Mouse (Mus musculus): Measurements from ENCODE around the gene Scarb2. TPM values are rescaled to one million over a fixed set of nuclear protein-coding genes. Genes with fewer than 3 reads are reported as not detected.
A peak's percentile ranks its signal among the peaks of the same experiment; 100 is the strongest.

Scarb2 gene
- polyA plus RNA-seq, 1 experiment from 2014 or later: 9.1 TPM

GRCm38 (mm10) chr5:92490304-92490703, 16.3 kb downstream of the Scarb2 start:
- no peaks in the 10 kb centered on the region for H3K27me3 ChIP-seq
- H3K4me1 ChIP-seq: peaks cover 28% of the 10 kb centered on the region
- no peaks in the 10 kb centered on the region for H3K9me3 ChIP-seq (replicated peaks)
- H3K4me2 ChIP-seq: no peak overlapping the region
- H3K9ac ChIP-seq: no peak overlapping the region
- 80% methylated on average over 3 of the region's 3 CpGs for WGBS
- no peak overlapping the region for H3K4me3 ChIP-seq (replicated peaks)
- ATAC-seq (replicated peaks; ENCODE audit: low FRiP score): no peak
- no peak overlapping the region for H3K27ac ChIP-seq
- H3K36me3 ChIP-seq: no peaks in the 10 kb centered on the region

- ATAC-seq (replicated peaks; ENCODE audit: low FRiP score): no peak
- 56% methylated on average over 4 of the region's 4 CpGs for WGBS
- Histone ChIP-seq H3K4me1 (peaks cover 27% of the 10 kb centered on the region), H3K4me2 (no peak overlapping the region), H3K27me3 (no peaks in the 10 kb centered on the region), H3K9ac (no peak overlapping the region), H3K4me3 (replicated peaks) (no peak overlapping the region), H3K9me3 (replicated peaks) (no peaks in the 10 kb centered on the region), H3K27ac (no peak overlapping the region), H3K36me3 (peaks cover 8% of the 10 kb centered on the region)
These were observed 17.1 kb downstream of the Scarb2 start for GRCm38 (mm10) chr5:92489503-92489902.

GRCm38 (mm10) chr5:92488961-92489360, 17.7 kb downstream of the Scarb2 start:
- WGBS: 38% methylated on average over 7 of the region's 7 CpGs
- Histone ChIP-seq H3K36me3 (peaks cover 13% of the 10 kb centered on the region), H3K27ac (peak overlapping the region; percentile 34), H3K9ac (no peak overlapping the region), H3K4me1 (peaks cover 22% of the 10 kb centered on the region), H3K9me3 (replicated peaks) (no peaks in the 10 kb centered on the region), H3K4me3 (replicated peaks) (no peak overlapping the region), H3K4me2 (no peak overlapping the region), H3K27me3 (no peaks in the 10 kb centered on the region)
- ATAC-seq (replicated peaks; ENCODE audit: low FRiP score): peak; percentile 59

- peak; percentile 59; the same call in 1 of the 2 replicates for ATAC-seq (replicated peaks; ENCODE audit: low FRiP score)
- H3K36me3 ChIP-seq: peaks cover 17% of the 10 kb centered on the region
- H3K4me3 ChIP-seq (replicated peaks): no peak overlapping the region
- H3K27me3 ChIP-seq: no peaks in the 10 kb centered on the region
- H3K9me3 ChIP-seq (replicated peaks): no peaks in the 10 kb centered on the region
- H3K4me1 ChIP-seq: peaks cover 17% of the 10 kb centered on the region
- WGBS: 38% methylated on average over 3 of the region's 3 CpGs
- no peak overlapping the region for H3K9ac ChIP-seq
- peak overlapping the region; percentile 34 for H3K27ac ChIP-seq
- no peak overlapping the region for H3K4me2 ChIP-seq
These were observed 18.2 kb downstream of the Scarb2 start for GRCm38 (mm10) chr5:92488408-92488807.

- no peak overlapping the region for H3K9ac ChIP-seq
- H3K36me3 ChIP-seq: peaks cover 29% of the 10 kb centered on the region
- no peak for ATAC-seq (replicated peaks; ENCODE audit: low FRiP score)
- H3K27ac ChIP-seq: no peak overlapping the region
- no peaks in the 10 kb centered on the region for H3K27me3 ChIP-seq
- no peak overlapping the region for H3K4me2 ChIP-seq
- no peak overlapping the region for H3K4me3 ChIP-seq (replicated peaks)
- WGBS: 91% methylated on average over 3 of the region's 3 CpGs
- H3K9me3 ChIP-seq (replicated peaks): no peaks in the 10 kb centered on the region
- H3K4me1 ChIP-seq: peaks cover 17% of the 10 kb centered on the region
These were observed 19.9 kb downstream of the Scarb2 start for GRCm38 (mm10) chr5:92486758-92487157.

- 59% methylated on average over 7 of the region's 7 CpGs for whole genome bisulfite sequencing
- no peak overlapping the region for H3K9ac ChIP-seq
- H3K36me3 ChIP-seq: peaks cover 29% of the 10 kb centered on the region
- no peak overlapping the region for H3K27ac ChIP-seq
- H3K4me1 ChIP-seq: peaks cover 17% of the 10 kb centered on the region
- H3K9me3 ChIP-seq (replicated peaks): no peaks in the 10 kb centered on the region
- no peak overlapping the region for H3K4me2 ChIP-seq
- H3K4me3 ChIP-seq (replicated peaks): no peak overlapping the region
- no peak for ATAC-seq (replicated peaks; ENCODE audit: low FRiP score)
- H3K27me3 ChIP-seq: no peaks in the 10 kb centered on the region
These were observed 21.8 kb downstream of the Scarb2 start for GRCm38 (mm10) chr5:92484880-92485279.

GRCm38 (mm10) chr5:92472863-92473262, 33.8 kb downstream of the Scarb2 start:
- ATAC-seq (replicated peaks; ENCODE audit: low FRiP score): no peak
- H3K4me3 ChIP-seq (replicated peaks): no peak overlapping the region
- no peak overlapping the region for H3K9ac ChIP-seq
- H3K27me3 ChIP-seq: no peaks in the 10 kb centered on the region
- no peak overlapping the region for H3K27ac ChIP-seq
- H3K9me3 ChIP-seq (replicated peaks): no peaks in the 10 kb centered on the region
- peaks cover 5% of the 10 kb centered on the region; the same call in 1 of the 2 replicates for H3K36me3 ChIP-seq
- peaks cover 9% of the 10 kb centered on the region; the same call in 1 of the 2 replicates for H3K4me1 ChIP-seq
- no peak overlapping the region for H3K4me2 ChIP-seq
- 63% methylated on average over 5 of the region's 5 CpGs for WGBS

GRCm38 (mm10) chr5:92471531-92471930, 35.1 kb downstream of the Scarb2 start:
- H3K4me3 ChIP-seq (replicated peaks): no peak overlapping the region
- peaks cover 5% of the 10 kb centered on the region; the same call in 1 of the 2 replicates for H3K36me3 ChIP-seq
- H3K9ac ChIP-seq: no peak overlapping the region
- no peaks in the 10 kb centered on the region for H3K27me3 ChIP-seq
- H3K9me3 ChIP-seq (replicated peaks): no peaks in the 10 kb centered on the region
- H3K27ac ChIP-seq: no peak overlapping the region
- 90% methylated on average over 4 of the region's 4 CpGs for WGBS
- H3K4me1 ChIP-seq: peaks cover 20% of the 10 kb centered on the region
- H3K4me2 ChIP-seq: no peak overlapping the region
- no peak for ATAC-seq (replicated peaks; ENCODE audit: low FRiP score)

- no peaks in the 10 kb centered on the region for H3K36me3 ChIP-seq
- ATAC-seq (replicated peaks; ENCODE audit: low FRiP score): no peak
- WGBS: 87% methylated on average over 18 of the region's 18 CpGs
- peaks cover 20% of the 10 kb centered on the region for H3K4me1 ChIP-seq
- no peak overlapping the region for H3K27ac ChIP-seq
- H3K27me3 ChIP-seq: no peaks in the 10 kb centered on the region
- H3K9ac ChIP-seq: no peak overlapping the region
- no peak overlapping the region for H3K4me3 ChIP-seq (replicated peaks)
- no peaks in the 10 kb centered on the region for H3K9me3 ChIP-seq (replicated peaks)
- H3K4me2 ChIP-seq: no peak overlapping the region
These were observed 37.2 kb downstream of the Scarb2 start for GRCm38 (mm10) chr5:92469201-92470130.

- ATAC-seq (replicated peaks; ENCODE audit: low FRiP score): no peak
- 80% methylated on average over 6 of the region's 6 CpGs for WGBS
- Histone ChIP-seq H3K4me1 (peaks cover 20% of the 10 kb centered on the region), H3K9ac (no peak overlapping the region), H3K27me3 (no peaks in the 10 kb centered on the region), H3K27ac (no peak overlapping the region), H3K9me3 (replicated peaks) (no peaks in the 10 kb centered on the region), H3K4me3 (replicated peaks) (no peak overlapping the region), H3K4me2 (no peak overlapping the region), H3K36me3 (no peaks in the 10 kb centered on the region)
These were observed 38.4 kb downstream of the Scarb2 start for GRCm38 (mm10) chr5:92468234-92468633.

GRCm38 (mm10) chr5:92467102-92467766, 39.4 kb downstream of the Scarb2 start:
- WGBS: 68% methylated on average over 8 of the region's 8 CpGs
- no peaks in the 10 kb centered on the region for H3K27me3 ChIP-seq
- no peak overlapping the region for H3K4me3 ChIP-seq (replicated peaks)
- ATAC-seq (replicated peaks; ENCODE audit: low FRiP score): no peak
- H3K36me3 ChIP-seq: no peaks in the 10 kb centered on the region
- H3K4me1 ChIP-seq: peaks cover 20% of the 10 kb centered on the region
- H3K27ac ChIP-seq: peak overlapping the region; percentile 54; the same call in 1 of the 2 replicates
- no peaks in the 10 kb centered on the region for H3K9me3 ChIP-seq (replicated peaks)
- no peak overlapping the region for H3K4me2 ChIP-seq
- no peak overlapping the region for H3K9ac ChIP-seq

GRCm38 (mm10) chr5:92465511-92465910, 41.1 kb downstream of the Scarb2 start:
- Histone ChIP-seq H3K36me3 (peaks cover 1% of the 10 kb centered on the region; the same call in 1 of the 2 replicates), H3K4me3 (replicated peaks) (no peak overlapping the region), H3K27ac (no peak overlapping the region), H3K4me1 (peaks cover 20% of the 10 kb centered on the region), H3K9ac (no peak overlapping the region), H3K27me3 (no peaks in the 10 kb centered on the region), H3K9me3 (replicated peaks) (no peaks in the 10 kb centered on the region), H3K4me2 (no peak overlapping the region)
- WGBS: 75% methylated on average over 5 of the region's 5 CpGs
- ATAC-seq (replicated peaks; ENCODE audit: low FRiP score): no peak

Measured in kidney, embryonic 15.5 days (tissue).